Mouse (Mus musculus): ENCODE results near the gene Inca1. TPM values are rescaled to one million over a fixed set of nuclear protein-coding genes. Genes with fewer than 3 reads are reported as not detected.

Inca1 gene
- total and polyA plus RNA-seq, 3 experiments, result 1.7 to 3.8 (median 3.4) TPM

DNA sequence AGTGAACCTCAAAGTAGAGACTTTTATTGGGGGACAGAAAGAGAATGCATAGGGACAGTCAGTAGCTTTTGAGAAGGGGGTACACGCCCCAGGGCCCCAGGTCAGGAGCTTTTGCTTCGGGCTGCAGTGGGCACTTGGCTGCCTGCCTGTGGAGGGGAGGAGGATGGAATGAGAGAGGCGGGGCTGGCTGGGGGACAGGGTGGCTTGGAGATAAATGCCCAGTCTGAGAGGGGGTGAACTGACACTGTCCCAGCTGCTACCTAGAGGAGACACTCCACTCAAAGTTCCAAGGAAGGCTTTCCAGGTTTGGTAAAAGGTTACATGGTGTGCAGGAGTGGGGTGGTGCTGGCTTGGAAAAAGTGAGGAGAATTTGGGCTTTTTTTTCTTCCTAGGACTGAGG lies 43.0 kb downstream of the Inca1 start, which contains the start of gene Eno3:
Gene Eno3, plus strand, starts transcription at position 239 of the 400 bp plus-strand sequence.
- TF ChIP-seq HCFC1 (IDR thresholded peaks at IDR 0.05; ENCODE audit: low read depth, low read length) (no peak), GABPA (IDR thresholded peaks at IDR 0.05; ENCODE audit: insufficient replicate concordance, low read depth, low read length) (no peak), UBTF (IDR thresholded peaks at IDR 0.05; ENCODE audit: low read depth, low read length) (no peak), RAD21 (IDR thresholded peaks at IDR 0.05; ENCODE audit: low read depth, low read length) (no peak), TBP (conservative IDR thresholded peaks at IDR 0.05; ENCODE audit: low read depth, low read length) (no peak), MYC (IDR thresholded peaks at IDR 0.05; ENCODE audit: low read depth, low read length) (no peak), MEF2A (IDR thresholded peaks at IDR 0.05; ENCODE audit: borderline replicate concordance, low read depth, low read length) (no peak), TCF12 (IDR thresholded peaks at IDR 0.05; ENCODE audit: low read depth, low read length) (no peak), IRF4 (IDR thresholded peaks at IDR 0.05; ENCODE audit: low read depth, low read length) (no peak), USF2 (conservative IDR thresholded peaks at IDR 0.05; ENCODE audit: low read depth, low read length) (no peak), EP300 (IDR thresholded peaks at IDR 0.05; ENCODE audit: low read length) (no peak), JUND (conservative IDR thresholded peaks at IDR 0.05; ENCODE audit: low read depth, low read length) (no peak), CHD2 (IDR thresholded peaks at IDR 0.05; ENCODE audit: low read length) (no peak), ELF1 (IDR thresholded peaks at IDR 0.05; ENCODE audit: low read depth, low read length) (no peak), MXI1 (IDR thresholded peaks at IDR 0.05; ENCODE audit: low read depth, low read length) (no peak), E2F4 (IDR thresholded peaks at IDR 0.05; ENCODE audit: insufficient replicate concordance, low read depth, low read length) (no peak), MAFK (IDR thresholded peaks at IDR 0.05; ENCODE audit: insufficient replicate concordance, low read length) (no peak), NRF1 (IDR thresholded peaks at IDR 0.05; ENCODE audit: low read depth, low read length) (no peak)

DNA sequence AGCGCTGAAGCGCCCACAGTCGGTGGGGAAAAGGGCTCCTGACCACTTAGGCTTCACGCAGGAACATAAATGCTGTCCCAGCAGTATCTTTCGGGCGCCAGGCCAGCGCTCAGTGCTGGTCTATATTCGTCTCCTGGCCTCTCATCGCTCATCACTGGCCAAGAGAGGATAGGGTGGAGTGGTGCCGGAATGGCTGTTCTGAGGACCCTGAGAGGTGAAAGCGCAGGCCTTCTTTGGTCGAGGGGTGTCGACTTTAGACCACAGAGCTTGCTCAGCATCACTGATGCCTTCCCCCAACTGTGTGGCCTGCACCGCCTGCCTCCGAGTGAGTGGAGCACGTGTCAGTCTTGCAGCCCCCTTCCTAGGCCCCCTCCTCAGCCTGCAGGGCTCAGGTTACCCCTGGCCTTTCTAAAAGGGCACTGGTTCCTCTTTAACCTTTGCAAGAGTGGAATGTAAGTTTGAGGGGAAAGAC lies 43.5 kb downstream of the Inca1 start:
- in situ Hi-C loops (cut with MboI; ENCODE audit: low pct_ligation_motif_present, low pct_unique_long_range_greater_than_20kb, low sequenced_read_pairs), result no loop called here
- DNase-seq (ENCODE audit: extremely low read depth), result peak; percentile 41
- Histone ChIP-seq H3K9ac (ENCODE audit: insufficient read depth, low read depth) (peak overlapping the region; percentile 90), H3K27me3 (replicated peaks) (no peaks in the 10 kb centered on the region), H3K4me1 (ENCODE audit: control insufficient read depth in 1 of 2, insufficient read depth in 2 of 2) (peaks cover 7 to 36% of the 10 kb centered on the region in 2 experiments), H3K4me2 (ENCODE audit: insufficient read depth, low read depth, poor library complexity, severe bottlenecking) (peak overlapping the region; percentile 62; the same call in 1 of the 2 replicates), H3K36me3 (replicated peaks in 1 of 2; ENCODE audit: control insufficient read depth in 1 of 2, insufficient read depth in 1 of 2, low read length in 1 of 2) (peaks cover 13 to 46% of the 10 kb centered on the region in 2 experiments), H3K4me3 (replicated peaks in 1 of 3; ENCODE audit: low read depth in 2 of 3, low read length in 2 of 3, poor library complexity in 1 of 3) (peak overlapping the region; percentile 30 to 78 (median 65)), H3K27ac (ENCODE audit: insufficient read depth, low read depth) (peak overlapping the region; percentile 95; the same call in 1 of the 2 replicates), H3K79me2 (replicated peaks; ENCODE audit: control insufficient read depth, extremely low read depth, insufficient read depth, poor library complexity, severe bottlenecking) (peaks cover 29% of the 10 kb centered on the region), H3K9me3 (replicated peaks; ENCODE audit: low read length) (no peaks in the 10 kb centered on the region)
- dilution Hi-C loops (cut with MboI; ENCODE audit: extremely low pct_ligation_motif_present, extremely low pct_unique_long_range_greater_than_20kb, low sequenced_read_pairs), result no loop called here
- TF ChIP-seq CHD1 (IDR thresholded peaks at IDR 0.05; ENCODE audit: low read depth, low read length) (0 out of 2 replicates have a peak, but pooled peaks have one; percentile 18), MYC (IDR thresholded peaks at IDR 0.05; ENCODE audit: low read depth, low read length) (0 out of 2 replicates have a peak, but pooled peaks have one; percentile 15), MAX (IDR thresholded peaks at IDR 0.05; ENCODE audit: low read length) (peak; percentile 76), SIN3A (IDR thresholded peaks at IDR 0.05; ENCODE audit: low read length) (no peak), BHLHE40 (IDR thresholded peaks at IDR 0.05; ENCODE audit: low read depth, low read length) (peak; percentile 74)

More for the DNA sequence above, 43.0 kb downstream of the Inca1 start, which contains the start of gene Eno3:
- no peak for DNase-seq (ENCODE audit: extremely low read depth)
- H3K79me2 ChIP-seq (replicated peaks; ENCODE audit: control insufficient read depth, extremely low read depth, insufficient read depth, poor library complexity, severe bottlenecking), result peaks cover 24% of the 10 kb centered on the region
- dilution Hi-C loops (cut with MboI; ENCODE audit: extremely low pct_ligation_motif_present, extremely low pct_unique_long_range_greater_than_20kb, low sequenced_read_pairs), result no loop called here
- H3K9me3 ChIP-seq (replicated peaks; ENCODE audit: low read length), result no peaks in the 10 kb centered on the region
- peaks cover 7 to 32% of the 10 kb centered on the region in 2 experiments for H3K4me1 ChIP-seq (ENCODE audit: control insufficient read depth in 1 of 2, insufficient read depth in 2 of 2)
- peak within 1 kb of the TSS; percentile 95 for H3K27ac ChIP-seq (ENCODE audit: insufficient read depth, low read depth)
- H3K4me3 ChIP-seq (replicated peaks in 1 of 3; ENCODE audit: low read depth in 2 of 3, low read length in 2 of 3, poor library complexity in 1 of 3), result peak within 1 kb of the TSS; percentile 30 to 78 (median 65)
- H3K4me2 ChIP-seq (ENCODE audit: insufficient read depth, low read depth, poor library complexity, severe bottlenecking), result peak within 1 kb of the TSS; percentile 62
- peaks cover 14 to 46% of the 10 kb centered on the region in 2 experiments for H3K36me3 ChIP-seq (replicated peaks in 1 of 2; ENCODE audit: control insufficient read depth in 1 of 2, insufficient read depth in 1 of 2, low read length in 1 of 2)
- in situ Hi-C loops (cut with MboI; ENCODE audit: low pct_ligation_motif_present, low pct_unique_long_range_greater_than_20kb, low sequenced_read_pairs), result no loop called here
- H3K27me3 ChIP-seq (replicated peaks), result no peaks in the 10 kb centered on the region
- H3K9ac ChIP-seq (ENCODE audit: insufficient read depth, low read depth), result peak within 1 kb of the TSS; percentile 90
